ENCODE assay signal across 26 mouse cellular contexts in the genomic region with DNA sequence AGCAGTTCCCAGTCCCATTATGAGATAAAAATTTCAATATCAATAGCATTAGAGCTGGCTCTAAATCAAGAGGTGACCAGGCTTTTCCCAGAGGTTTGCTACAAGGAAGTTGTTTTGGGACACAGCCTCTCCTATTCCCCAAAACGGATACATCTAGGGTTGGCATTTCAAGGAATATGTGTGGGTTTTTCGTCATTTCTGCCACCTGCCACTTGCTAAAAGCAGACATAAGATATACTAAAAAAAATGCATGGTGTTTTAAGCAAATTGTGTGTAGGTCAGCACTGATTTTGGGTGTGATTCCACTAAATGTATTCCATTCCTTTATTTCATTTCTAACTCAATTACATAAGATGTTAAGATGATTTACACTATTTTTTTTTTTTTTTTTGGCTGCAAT. TPM values are rescaled to one million over a fixed set of nuclear protein-coding genes. Genes with fewer than 3 reads are reported as not detected.
DNase-seq lines count a peak whose midpoint lies in the region.
"Had no signal": no experiment of that assay in that cellular context is flagged by ENCODE, and none has a peak within 500 bp of the region (broad histone marks: within the 10 kb centered on the region; RNA-seq: fewer than 3 reads in every experiment).

No protein-coding gene starts in this region.

- intact Hi-C loops in left cerebral cortex, postnatal 10 days (cut with DNase I) = no loop called here
- intact Hi-C loops in left cerebral cortex, postnatal 36 days (cut with DNase I) = loop anchor here (5.0 kb wide), 1 partner anchor 55 kb away; a partner anchor contains a TSS

- peak; percentile 70 to 74 for DNase-seq in frontal cortex, adult 2 months (ENCODE audit: extremely low spot score in 1 of 2, low spot score in 1 of 2)
- no peak for DNase-seq in frontal cortex, postnatal 25 days (ENCODE audit: low spot score in 2 of 2)
- DNase-seq in left cerebral cortex, adult 18-20 months (ENCODE audit: low spot score in 2 of 2) = peak; percentile 40 to 55
- DNase-seq in left cerebral cortex, postnatal 10 days (ENCODE audit: extremely low spot score in 1 of 2, low spot score in 2 of 2) = no peak
- DNase-seq in brain, adult 2 months (ENCODE audit: low read depth, low spot score) = peak; percentile 85
- peak; percentile 43 to 45 for DNase-seq in left cerebral cortex, postnatal 36 days (ENCODE audit: low spot score in 2 of 2)
- no peak for DNase-seq in spleen, postnatal 14 days (ENCODE audit: low spot score in 2 of 2)
- DNase-seq in embryonic facial prominence, embryonic 10.5 days (ENCODE audit: low spot score) = no peak
- DNase-seq: adrenal gland, postnatal 10 days; cerebellum, adult 11-12 months; cerebellum, adult 9-10 months; cerebellum, postnatal 25 days; gastrocnemius, postnatal 10 days; heart, adult 18-20 months; heart, postnatal 14 days had no signal

- no peak overlapping the region for H3K4me3 ChIP-seq in embryonic facial prominence, embryonic 10.5 days
- H3K4me3 ChIP-seq: embryonic facial prominence, embryonic 15.5 days; erythroblast, embryonic 14.5 days; forebrain, embryonic 10.5 days; heart, embryonic 10.5 days; heart, embryonic 15.5 days; hindbrain, embryonic 13.5 days had no signal

- H3K4me1 ChIP-seq in embryonic facial prominence, embryonic 10.5 days = no peaks in the 10 kb centered on the region
- H3K4me1 ChIP-seq: embryonic facial prominence, embryonic 15.5 days; forebrain, embryonic 10.5 days; heart, embryonic 10.5 days; heart, embryonic 15.5 days; hindbrain, embryonic 13.5 days had no signal

- H3K27me3 ChIP-seq in embryonic facial prominence, embryonic 10.5 days (replicated peaks; ENCODE audit: low read depth, poor library complexity, severe bottlenecking) = no peaks in the 10 kb centered on the region
- H3K27me3 ChIP-seq: embryonic facial prominence, embryonic 15.5 days; heart, embryonic 15.5 days; hindbrain, embryonic 13.5 days had no signal

- no peak overlapping the region for H3K27ac ChIP-seq in embryonic facial prominence, embryonic 10.5 days (replicated peaks)
- H3K27ac ChIP-seq: embryonic facial prominence, embryonic 15.5 days; forebrain, embryonic 10.5 days; heart, embryonic 10.5 days; heart, embryonic 15.5 days; hindbrain, embryonic 13.5 days; hindbrain, postnatal 0 days had no signal

- no peaks in the 10 kb centered on the region for H3K36me3 ChIP-seq in embryonic facial prominence, embryonic 10.5 days (replicated peaks)
- H3K36me3 ChIP-seq: embryonic facial prominence, embryonic 15.5 days; forebrain, embryonic 10.5 days; heart, embryonic 10.5 days; heart, embryonic 15.5 days; hindbrain, embryonic 13.5 days had no signal

- WGBS in embryonic facial prominence, embryonic 10.5 days = 84% methylated on average over 2 of the region's 2 CpGs

- H3K9me3 ChIP-seq in embryonic facial prominence, embryonic 10.5 days = no peaks in the 10 kb centered on the region
- H3K9me3 ChIP-seq: embryonic facial prominence, embryonic 15.5 days; forebrain, embryonic 10.5 days; heart, embryonic 10.5 days; heart, embryonic 15.5 days; hindbrain, embryonic 13.5 days had no signal

RNA-seq across cellular contexts. Expression of a gene that starts 34.3 kb away (rescaled TPM):
- 0.08 and 0.13 TPM in 2 replicates for polyA plus RNA-seq in frontal cortex, adult 2 months (2012; rRNA removed)
- total RNA-seq in left cerebral cortex, adult 18-20 months (2021) = not detected
- total RNA-seq in left cerebral cortex, postnatal 10 days (2021) = 1 to 10 TPM in 1 of 2 experiments, under 1 TPM in 1; 0.41 to 1.5 TPM
- total RNA-seq in left cerebral cortex, postnatal 36 days (2021) = not detected
- not detected in 2 replicates for polyA plus RNA-seq in embryonic facial prominence, embryonic 10.5 days (2016; fragmentation: Nextera tagmentation; extraction: Ambion mirVana)
- total RNA-seq: adrenal gland, postnatal 10 days; heart, adult 18-20 months; heart, postnatal 14 days; hematopoietic stem cell, adult 5-6 weeks; MEL had no signal
- polyA plus RNA-seq: C2C12; embryonic facial prominence, embryonic 11.5 days; embryonic facial prominence, embryonic 15.5 days; erythroblast, embryonic 14.5 days; forebrain, embryonic 10.5 days; heart, embryonic 15.5 days had no signal

RNA-seq across cellular contexts. Expression of a gene that starts 56.1 kb away (rescaled TPM):
- polyA plus RNA-seq in frontal cortex, adult 2 months (2012; rRNA removed) = 3.1 and 3.2 TPM in 2 replicates
- total RNA-seq in left cerebral cortex, adult 18-20 months (2021) = 1 to 10 TPM; 3.8 to 6.7 TPM
- total RNA-seq in left cerebral cortex, postnatal 10 days (2021) = 1 to 10 TPM; 2.6 to 4.0 TPM
- 1 to 10 TPM; 4.3 to 4.5 TPM for total RNA-seq in left cerebral cortex, postnatal 36 days (2021)
- 3.0 and 7.6 TPM in 2 replicates for polyA plus RNA-seq in embryonic facial prominence, embryonic 10.5 days (2016; fragmentation: Nextera tagmentation; extraction: Ambion mirVana)
- polyA plus RNA-seq: C2C12; erythroblast, embryonic 14.5 days had no signal

Comparison
In these comparisons a context has a peak if more than half of its experiments do, and no peak if none do; other contexts are left out.
1. DNase-seq: peak in frontal cortex, adult 2 months (2 of 2), left cerebral cortex, adult 18-20 months (2 of 2), brain, adult 2 months (single experiment) and left cerebral cortex, postnatal 36 days (2 of 2); none in frontal cortex, postnatal 25 days (0 of 2), left cerebral cortex, postnatal 10 days (0 of 2), spleen, postnatal 14 days (0 of 2) and embryonic facial prominence, embryonic 10.5 days (single experiment).